Mouse (Mus musculus): ENCODE measurements around the gene Prkcb. TPM values are rescaled to one million over a fixed set of nuclear protein-coding genes. Genes with fewer than 3 reads are reported as not detected.
"Not testable (repeated sequence)": the region's sequence is repeated elsewhere in the genome, so short reads cannot be mapped to it uniquely, and the experiment has no call there.

The Prkcb gene
- polyA plus RNA-seq (2016; fragmentation: Nextera tagmentation; extraction: Ambion mirVana): 5.7 and 9.7 TPM in 2 replicates

DNA sequence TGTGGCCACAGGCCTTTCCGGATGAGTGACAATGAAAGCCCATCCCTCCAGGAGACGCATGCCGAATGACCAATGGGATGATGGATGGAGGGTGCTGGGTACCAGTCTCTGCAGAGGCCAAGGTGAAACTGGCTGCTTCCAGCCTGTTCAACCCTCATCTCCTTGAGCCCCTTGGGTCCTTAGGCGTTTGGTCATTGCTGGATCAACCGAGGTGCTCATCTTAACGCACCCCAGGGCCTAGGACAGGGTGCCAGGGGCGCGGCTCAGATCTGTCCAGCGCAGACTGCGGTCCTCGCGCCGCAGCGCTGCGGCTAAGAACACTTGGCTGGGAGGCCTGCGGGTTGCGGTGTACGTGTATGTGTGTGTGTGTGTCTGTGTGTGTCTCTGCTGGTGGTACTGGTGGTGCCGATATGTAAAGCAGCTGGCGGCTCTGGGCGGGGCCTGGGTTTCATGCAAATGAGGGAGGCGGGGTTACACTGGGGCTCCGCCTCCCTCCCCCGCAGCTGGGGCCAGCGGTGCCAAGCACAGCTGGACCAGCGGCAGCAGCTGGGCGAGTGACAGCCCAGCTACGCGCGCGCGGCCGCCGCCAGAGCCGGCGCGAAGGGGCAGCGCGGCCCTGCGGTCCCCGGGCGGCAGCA is at the start of gene Prkcb:
TSS of gene Prkcb (plus strand) at position 147 of the 638 bp plus-strand sequence.
- Histone ChIP-seq H3K36me3 (no peaks in the 10 kb centered on the region), H3K4me3 (peak within 1 kb of the TSS; percentile 75), H3K4me1 (peaks cover 22% of the 10 kb centered on the region), H3K27ac (replicated peaks) (peak within 1 kb of the TSS; percentile 61), H3K9me3 (replicated peaks) (no peaks in the 10 kb centered on the region), H3K27me3 (ENCODE audit: low read depth, poor library complexity, severe bottlenecking) (peaks cover 52% of the 10 kb centered on the region)
- 4% methylated on average over 33 of the region's 42 CpGs for WGBS
- DNase-seq (ENCODE audit: low spot score): peak; percentile 80

DNA sequence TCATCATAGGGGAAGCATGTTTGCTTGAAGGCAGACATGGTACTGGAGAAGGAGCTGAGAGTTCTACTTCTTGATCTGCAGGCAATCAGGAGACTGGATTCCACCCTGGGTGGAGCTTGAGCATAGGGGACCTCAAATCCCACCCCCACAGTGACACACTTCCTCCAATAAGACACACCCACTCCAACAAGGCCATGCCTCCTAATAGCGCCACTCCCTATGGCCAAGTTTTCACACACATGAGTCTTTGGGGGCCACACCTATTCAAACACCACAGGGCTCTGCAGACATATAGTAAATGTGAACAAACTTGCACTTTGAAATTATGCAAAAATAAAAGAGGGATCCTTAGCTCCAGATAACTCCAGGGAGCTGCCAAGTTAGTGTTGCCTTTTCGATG is 49.6 kb upstream of the Prkcb start:
- Histone ChIP-seq H3K36me3 (no peaks in the 10 kb centered on the region), H3K27ac (replicated peaks) (no peak overlapping the region), H3K4me1 (peaks cover 1% of the 10 kb centered on the region), H3K9me3 (replicated peaks) (no peaks in the 10 kb centered on the region), H3K27me3 (ENCODE audit: low read depth, poor library complexity, severe bottlenecking) (no peaks in the 10 kb centered on the region), H3K4me3 (no peak overlapping the region)
- WGBS: 93% methylated on average over 2 of the region's 2 CpGs
- no peak for DNase-seq (ENCODE audit: low spot score)

GRCm38 (mm10) chr7:122240413-122241119 is 48.0 kb upstream of the Prkcb start:
- no peaks in the 10 kb centered on the region for H3K27me3 ChIP-seq (ENCODE audit: low read depth, poor library complexity, severe bottlenecking)
- H3K4me1 ChIP-seq: peaks cover 5% of the 10 kb centered on the region
- H3K4me3 ChIP-seq: no peak overlapping the region
- 82% methylated on average over 6 of the region's 6 CpGs for WGBS
- H3K36me3 ChIP-seq: no peaks in the 10 kb centered on the region
- no peak overlapping the region for H3K27ac ChIP-seq (replicated peaks)
- no peaks in the 10 kb centered on the region for H3K9me3 ChIP-seq (replicated peaks)
- no peak for DNase-seq (ENCODE audit: low spot score)

DNA sequence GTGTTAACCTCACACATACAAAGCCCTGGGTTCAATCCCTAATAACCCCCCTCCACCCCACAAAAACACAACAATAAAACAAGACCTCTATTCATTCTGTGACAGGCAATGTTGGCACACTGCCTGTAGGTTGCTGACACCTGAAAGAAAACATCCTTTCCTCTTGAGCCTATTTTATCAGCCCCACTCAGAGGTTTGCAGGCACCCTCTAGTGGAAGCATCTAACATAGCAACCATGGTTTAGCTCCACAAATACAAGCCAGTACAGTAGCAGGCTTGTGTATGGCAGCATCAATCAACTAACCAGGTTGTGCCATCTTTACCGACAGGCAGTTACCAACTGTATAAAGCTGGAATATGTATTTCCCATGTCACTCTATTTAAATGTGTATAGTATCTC is 46.3 kb upstream of the Prkcb start:
- Histone ChIP-seq H3K9me3 (replicated peaks) (no peaks in the 10 kb centered on the region), H3K27ac (replicated peaks) (no peak overlapping the region), H3K27me3 (ENCODE audit: low read depth, poor library complexity, severe bottlenecking) (no peaks in the 10 kb centered on the region), H3K4me1 (peaks cover 5% of the 10 kb centered on the region), H3K36me3 (no peaks in the 10 kb centered on the region), H3K4me3 (no peak overlapping the region)
- 54% methylated on average over 1 of the region's 1 CpGs for WGBS
- no peak for DNase-seq (ENCODE audit: low spot score)

DNA sequence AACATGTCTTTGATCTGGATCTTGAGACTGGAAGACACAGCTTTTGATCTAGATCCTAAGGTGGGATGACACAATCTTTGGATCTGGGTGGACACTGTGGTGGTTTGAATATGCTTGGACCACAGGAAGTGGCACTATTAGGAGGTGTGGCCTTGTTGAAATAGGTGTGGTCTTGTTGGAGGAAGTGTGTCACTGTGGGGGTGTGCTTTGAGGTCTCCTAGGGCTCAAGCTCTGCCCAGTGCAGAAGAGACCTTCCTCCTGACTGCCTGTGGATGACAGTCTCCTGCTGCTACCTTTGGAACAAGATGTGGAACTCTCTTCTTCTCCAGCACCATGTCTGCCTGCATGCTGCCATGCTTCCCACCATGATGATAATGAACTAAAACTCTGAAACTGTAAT is 45.8 kb upstream of the Prkcb start:
- not testable (repeated sequence) for H3K27me3 ChIP-seq (ENCODE audit: low read depth, poor library complexity, severe bottlenecking); H3K36me3 ChIP-seq; H3K4me3 ChIP-seq; H3K4me1 ChIP-seq; H3K9me3 ChIP-seq (replicated peaks); H3K27ac ChIP-seq (replicated peaks); DNase-seq (ENCODE audit: low spot score)

DNA sequence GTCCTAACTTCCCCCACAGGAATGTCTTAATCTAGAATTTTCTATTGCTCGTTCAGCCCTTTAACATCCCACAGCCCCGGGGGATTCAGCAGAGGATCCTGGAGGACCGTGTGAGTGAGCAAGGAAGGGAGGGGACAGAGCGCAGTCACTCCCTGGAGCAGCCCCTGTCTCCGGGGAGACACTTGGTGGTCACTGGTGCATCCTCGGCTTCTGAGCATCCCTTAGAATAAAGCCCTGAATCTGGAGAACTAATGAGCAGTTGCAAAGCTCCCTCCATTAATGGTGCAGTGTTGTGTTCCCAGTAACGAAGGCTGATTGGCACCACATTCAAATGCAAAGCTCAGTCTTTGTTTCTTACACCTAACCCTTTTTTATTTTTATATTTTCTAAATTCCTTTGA is 44.4 kb upstream of the Prkcb start:
- no peak for DNase-seq (ENCODE audit: low spot score)
- no peak overlapping the region for H3K27ac ChIP-seq (replicated peaks)

DNA sequence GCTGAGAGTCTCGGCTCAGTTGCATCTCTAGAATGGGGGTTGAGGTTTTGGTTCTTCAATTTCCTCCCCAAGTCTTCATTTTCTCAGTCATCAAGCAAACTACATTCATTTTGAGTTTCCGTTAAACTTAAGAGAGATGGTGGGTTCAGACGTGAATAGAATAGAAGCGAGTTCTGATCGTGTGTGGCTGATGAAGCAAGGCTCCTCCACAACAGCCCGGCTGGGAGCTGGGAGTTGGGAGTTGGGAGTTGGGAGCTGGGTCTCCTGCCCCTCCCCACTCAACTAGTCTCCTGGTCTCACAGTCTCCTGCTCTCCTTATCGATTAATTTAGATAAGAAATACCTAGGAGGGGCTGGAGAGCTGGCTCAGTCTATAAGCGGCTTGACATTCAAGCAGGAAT is 44.0 kb upstream of the Prkcb start:
- Histone ChIP-seq H3K27me3 (ENCODE audit: low read depth, poor library complexity, severe bottlenecking) (no peaks in the 10 kb centered on the region), H3K27ac (replicated peaks) (no peak overlapping the region), H3K4me1 (peaks cover 5% of the 10 kb centered on the region), H3K36me3 (no peaks in the 10 kb centered on the region), H3K9me3 (replicated peaks) (no peaks in the 10 kb centered on the region), H3K4me3 (no peak overlapping the region)
- no peak for DNase-seq (ENCODE audit: low spot score)
- 69% methylated on average over 8 of the region's 8 CpGs for WGBS

More for the DNA sequence above, 44.4 kb upstream of the Prkcb start:
- 28% methylated on average over 7 of the region's 7 CpGs for WGBS
- Histone ChIP-seq H3K36me3 (no peaks in the 10 kb centered on the region), H3K9me3 (replicated peaks) (no peaks in the 10 kb centered on the region), H3K4me1 (peaks cover 5% of the 10 kb centered on the region), H3K27me3 (ENCODE audit: low read depth, poor library complexity, severe bottlenecking) (no peaks in the 10 kb centered on the region), H3K4me3 (no peak overlapping the region)

DNA sequence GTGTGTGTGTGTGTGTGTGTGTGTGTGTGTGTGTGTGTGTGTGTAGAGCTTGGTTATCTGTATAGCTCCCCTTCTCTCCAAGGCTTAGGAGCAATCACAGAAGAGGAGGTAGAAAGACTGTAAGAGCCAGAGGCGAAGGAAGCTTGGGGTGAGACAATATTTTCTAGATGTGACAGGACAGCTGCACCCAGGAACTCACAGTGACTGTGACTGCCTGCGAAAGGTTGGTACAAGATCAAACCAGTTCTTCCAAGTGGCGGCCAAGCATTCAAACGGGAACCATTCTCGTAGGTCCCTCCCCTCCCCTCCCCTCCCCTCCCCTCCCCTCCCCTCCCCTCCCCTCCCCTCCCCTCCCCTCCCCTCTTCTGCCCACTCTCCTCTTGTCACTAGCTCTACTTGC is 42.6 kb upstream of the Prkcb start:
- DNase-seq (ENCODE audit: low spot score): no peak
- no peaks in the 10 kb centered on the region for H3K36me3 ChIP-seq
- no peak overlapping the region for H3K4me3 ChIP-seq
- peaks cover 5% of the 10 kb centered on the region for H3K4me1 ChIP-seq
- 50% methylated on average over 5 of the region's 5 CpGs for WGBS
- no peaks in the 10 kb centered on the region for H3K27me3 ChIP-seq (ENCODE audit: low read depth, poor library complexity, severe bottlenecking)
- H3K9me3 ChIP-seq (replicated peaks): no peaks in the 10 kb centered on the region
- no peak overlapping the region for H3K27ac ChIP-seq (replicated peaks)

- Histone ChIP-seq H3K4me3 (no peak overlapping the region), H3K27ac (replicated peaks) (no peak overlapping the region), H3K4me1 (peaks cover 11% of the 10 kb centered on the region), H3K9me3 (replicated peaks) (no peaks in the 10 kb centered on the region), H3K36me3 (no peaks in the 10 kb centered on the region), H3K27me3 (ENCODE audit: low read depth, poor library complexity, severe bottlenecking) (no peaks in the 10 kb centered on the region)
- DNase-seq (ENCODE audit: low spot score): no peak
- 88% methylated on average over 10 of the region's 10 CpGs for WGBS
Measured at GRCm38 (mm10) chr7:122247254-122247864, 41.2 kb upstream of the Prkcb start.

- no peaks in the 10 kb centered on the region for H3K27me3 ChIP-seq (ENCODE audit: low read depth, poor library complexity, severe bottlenecking)
- no peak overlapping the region for H3K4me3 ChIP-seq
- H3K4me1 ChIP-seq: 0 out of 2 replicates have a peak, but pooled peaks cover 6% of the 10 kb centered on the region
- no peaks in the 10 kb centered on the region for H3K9me3 ChIP-seq (replicated peaks)
- DNase-seq (ENCODE audit: low spot score): no peak
- WGBS: 89% methylated on average over 9 of the region's 9 CpGs
- no peaks in the 10 kb centered on the region for H3K36me3 ChIP-seq
- H3K27ac ChIP-seq (replicated peaks): no peak overlapping the region
Measured at GRCm38 (mm10) chr7:122249321-122249821, 39.2 kb upstream of the Prkcb start.

GRCm38 (mm10) chr7:122251197-122252011 is 37.1 kb upstream of the Prkcb start:
- WGBS: 30% methylated on average over 21 of the region's 21 CpGs

DNA sequence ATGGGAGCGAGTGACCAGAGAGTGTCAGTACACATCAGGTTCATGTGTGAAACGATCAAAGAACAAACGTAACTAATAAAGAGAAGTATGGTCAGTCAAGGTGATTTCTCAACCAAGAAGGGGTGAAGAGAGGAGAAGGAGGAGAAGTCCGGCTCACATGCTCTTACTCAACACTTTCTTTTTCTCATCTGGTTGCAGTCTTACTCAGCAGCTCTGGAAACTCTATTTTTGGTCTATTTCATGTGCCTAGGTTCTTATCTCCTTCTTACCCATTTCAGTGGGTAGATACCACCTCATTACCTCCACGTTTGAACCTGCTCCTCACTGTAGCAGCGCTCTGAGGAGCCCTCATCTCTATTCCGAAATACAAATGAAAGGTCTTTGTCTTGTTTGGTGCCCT is 31.8 kb upstream of the Prkcb start:
- H3K4me1 ChIP-seq: 0 out of 2 replicates have a peak, but pooled peaks cover 4% of the 10 kb centered on the region
- 86% methylated on average over 7 of the region's 7 CpGs for WGBS
- no peak overlapping the region for H3K4me3 ChIP-seq
- H3K9me3 ChIP-seq (replicated peaks): no peaks in the 10 kb centered on the region
- DNase-seq (ENCODE audit: low spot score): no peak
- H3K36me3 ChIP-seq: no peaks in the 10 kb centered on the region
- no peaks in the 10 kb centered on the region for H3K27me3 ChIP-seq (ENCODE audit: low read depth, poor library complexity, severe bottlenecking)
- H3K27ac ChIP-seq (replicated peaks): no peak overlapping the region

More at GRCm38 (mm10) chr7:122251197-122252011, 37.1 kb upstream of the Prkcb start:
- Histone ChIP-seq H3K4me3 (peak overlapping the region; percentile 39), H3K9me3 (replicated peaks) (no peaks in the 10 kb centered on the region), H3K4me1 (0 out of 2 replicates have a peak, but pooled peaks cover 6% of the 10 kb centered on the region), H3K27ac (replicated peaks) (no peak overlapping the region), H3K36me3 (no peaks in the 10 kb centered on the region), H3K27me3 (ENCODE audit: low read depth, poor library complexity, severe bottlenecking) (no peaks in the 10 kb centered on the region)
- peak; percentile 76 for DNase-seq (ENCODE audit: low spot score)
